Mouse (Mus musculus): ENCODE measurements around the gene Olfr203.
"Not testable (repeated sequence)": the region's sequence is repeated elsewhere in the genome, so short reads cannot be mapped to it uniquely, and the experiment has no call there.

Olfr203 gene

GRCm38 (mm10) chr16:59298581-59298980, at the start of gene Olfr203:
Olfr203 (plus strand) TSS chr16:59298881.
- no peak for DNase-seq (ENCODE audit: low read depth)

- peak; percentile 16 for DNase-seq (ENCODE audit: low read depth)
These were observed 49.0 kb upstream of the Olfr203 start for GRCm38 (mm10) chr16:59249684-59250083.

GRCm38 (mm10) chr16:59269097-59269496, 29.6 kb upstream of the Olfr203 start:
- peak; percentile 43 for DNase-seq (ENCODE audit: low read depth)

GRCm38 (mm10) chr16:59272532-59272931, 26.1 kb upstream of the Olfr203 start, which contains the start of gene Olfr201:
Olfr201 (minus strand) TSS chr16:59272632.
- not testable (repeated sequence) for DNase-seq (ENCODE audit: low read depth)

- no peak for DNase-seq (ENCODE audit: low read depth)
These were observed 18.1 kb upstream of the Olfr203 start for GRCm38 (mm10) chr16:59280542-59280941.

GRCm38 (mm10) chr16:59283476-59283875, 15.2 kb upstream of the Olfr203 start:
- peak; percentile 44 for DNase-seq (ENCODE audit: low read depth)

- DNase-seq (ENCODE audit: low read depth), result no peak
These were observed 12.0 kb upstream of the Olfr203 start, which contains the start of gene Olfr202 for GRCm38 (mm10) chr16:59286693-59287092. Olfr202 (minus strand) TSS chr16:59286793.

- peak; percentile 69 for DNase-seq (ENCODE audit: low read depth)
These were observed 11.1 kb upstream of the Olfr203 start for GRCm38 (mm10) chr16:59287576-59287975.

- DNase-seq (ENCODE audit: low read depth), result no peak
These were observed 19.5 kb downstream of the Olfr203 start, which contains the start of gene Olfr204 for GRCm38 (mm10) chr16:59318148-59318547. Olfr204 (minus strand) TSS chr16:59318248.

- not testable (repeated sequence) for DNase-seq (ENCODE audit: low read depth)
These were observed 24.6 kb downstream of the Olfr203 start for GRCm38 (mm10) chr16:59323262-59323661.

GRCm38 (mm10) chr16:59331038-59331437, 32.4 kb downstream of the Olfr203 start, which contains the start of gene Olfr205:
Olfr205 (minus strand) TSS chr16:59331138.
- DNase-seq (ENCODE audit: low read depth), result no peak

- no peak for DNase-seq (ENCODE audit: low read depth)
These were observed 50.5 kb downstream of the Olfr203 start, which contains the start of gene Olfr206 for GRCm38 (mm10) chr16:59349146-59349545. Olfr206 (minus strand) TSS chr16:59349246.

All from 416B (cell line).